Mouse (Mus musculus) layer of hippocampus, adult 18-20 months (tissue): ENCODE data around the gene Pum2. TPM values are rescaled to one million over a fixed set of nuclear protein-coding genes. Genes with fewer than 3 reads are reported as not detected.
A peak's percentile ranks its signal among the peaks of the same experiment; 100 is the strongest.
"Not testable (repeated sequence)": the region's sequence is repeated elsewhere in the genome, so short reads cannot be mapped to it uniquely, and the experiment has no call there.

ENCODE experiments used
- DNase-seq, 2 experiments: peaks; one replicate each; pipeline ENCODE4 v3.0.0; 2022; ENCODE audit warnings: low spot score in 2 of 2
- long read RNA-seq: library from polyadenylated mRNA; stranded (forward); transcript quantifications from one replicate; pipeline ENCODE4 v2.0.0, GENCODE M21; 2021
- total RNA-seq, 2 experiments: library from RNA; stranded (reverse); gene quantifications; 2 replicates each; pipeline ENCODE4 v1.2.3; 2021

Pum2 gene
- 100 to 1,000 TPM; 195 to 211 TPM for total RNA-seq
- long read RNA-seq, full-length matches to known transcripts: 9 of 47 reads
- long read RNA-seq, partial matches to known transcripts: 28 of 47 reads
- long read RNA-seq, other reads (novel, unspliced or antisense): 10 of 47 reads

GRCm38 (mm10) chr12:8673974-8674306 lies at the start of gene Pum2:
Gene Pum2, plus strand, starts transcription at chr12:8674134.
- peak; percentile 87 to 94 for DNase-seq

GRCm38 (mm10) chr12:8629537-8629936 lies 44.4 kb upstream of the Pum2 start:
- DNase-seq: no peak

- DNase-seq: no peak
Observed at GRCm38 (mm10) chr12:8631691-8632090, 42.2 kb upstream of the Pum2 start.

- DNase-seq: no peak
Observed at GRCm38 (mm10) chr12:8632737-8633365, 41.1 kb upstream of the Pum2 start.

- DNase-seq: no peak
Observed at GRCm38 (mm10) chr12:8634306-8634705, 39.6 kb upstream of the Pum2 start.

- DNase-seq: no peak
Observed at GRCm38 (mm10) chr12:8635546-8635945, 38.4 kb upstream of the Pum2 start.

- DNase-seq: no peak
Observed at GRCm38 (mm10) chr12:8636945-8637344, 37.0 kb upstream of the Pum2 start.

GRCm38 (mm10) chr12:8638411-8639087 lies 35.4 kb upstream of the Pum2 start:
- DNase-seq: peak; percentile 26 to 75

- not testable (repeated sequence) for DNase-seq
Observed at GRCm38 (mm10) chr12:8640186-8640585, 33.7 kb upstream of the Pum2 start.

- peak; percentile 97 to 100 for DNase-seq
Observed at GRCm38 (mm10) chr12:8640711-8641424, 33.1 kb upstream of the Pum2 start.

- no peak for DNase-seq
Observed at GRCm38 (mm10) chr12:8641425-8641735, 32.6 kb upstream of the Pum2 start.

- not testable (repeated sequence) for DNase-seq
Observed at GRCm38 (mm10) chr12:8648211-8648610, 25.7 kb upstream of the Pum2 start.

- not testable (repeated sequence) for DNase-seq
Observed at GRCm38 (mm10) chr12:8650027-8650426, 23.9 kb upstream of the Pum2 start.

- no peak for DNase-seq
Observed at GRCm38 (mm10) chr12:8656596-8656995, 17.3 kb upstream of the Pum2 start.

- no peak for DNase-seq
Observed at GRCm38 (mm10) chr12:8657116-8657515, 16.8 kb upstream of the Pum2 start.

GRCm38 (mm10) chr12:8657629-8658366 lies 16.1 kb upstream of the Pum2 start:
- DNase-seq: no peak

GRCm38 (mm10) chr12:8659406-8660279 lies 14.3 kb upstream of the Pum2 start:
- DNase-seq: no peak

GRCm38 (mm10) chr12:8661747-8662146 lies 12.2 kb upstream of the Pum2 start:
- DNase-seq: no peak

- DNase-seq: no peak
Observed at GRCm38 (mm10) chr12:8662175-8662574, 11.8 kb upstream of the Pum2 start.

GRCm38 (mm10) chr12:8662721-8663120 lies 11.2 kb upstream of the Pum2 start:
- DNase-seq: no peak
